Mouse (Mus musculus) heart, postnatal 36 days (tissue): Measurements from ENCODE around the gene Prss2. TPM values are rescaled to one million over a fixed set of nuclear protein-coding genes. Genes with fewer than 3 reads are reported as not detected.
"Not testable (repeated sequence)": the region's sequence is repeated elsewhere in the genome, so short reads cannot be mapped to it uniquely, and the experiment has no call there.

Experiments
- DNase-seq, 2 experiments: peaks; one replicate each; pipeline ENCODE4 v3.0.0; 2021 to 2022
- intact Hi-C: fragments of 180-260 bp; cut with DNase I; formaldehyde crosslinking; loops from one replicate; pipeline ENCODE4 v1.15.1; 2025
- total RNA-seq, 2 experiments: library from RNA; stranded (reverse); gene quantifications; 2 replicates each; pipeline ENCODE4 v1.2.3; 2021

Gene Prss2
- total RNA-seq, 2 experiments from 2014 or later: not detected

DNA sequence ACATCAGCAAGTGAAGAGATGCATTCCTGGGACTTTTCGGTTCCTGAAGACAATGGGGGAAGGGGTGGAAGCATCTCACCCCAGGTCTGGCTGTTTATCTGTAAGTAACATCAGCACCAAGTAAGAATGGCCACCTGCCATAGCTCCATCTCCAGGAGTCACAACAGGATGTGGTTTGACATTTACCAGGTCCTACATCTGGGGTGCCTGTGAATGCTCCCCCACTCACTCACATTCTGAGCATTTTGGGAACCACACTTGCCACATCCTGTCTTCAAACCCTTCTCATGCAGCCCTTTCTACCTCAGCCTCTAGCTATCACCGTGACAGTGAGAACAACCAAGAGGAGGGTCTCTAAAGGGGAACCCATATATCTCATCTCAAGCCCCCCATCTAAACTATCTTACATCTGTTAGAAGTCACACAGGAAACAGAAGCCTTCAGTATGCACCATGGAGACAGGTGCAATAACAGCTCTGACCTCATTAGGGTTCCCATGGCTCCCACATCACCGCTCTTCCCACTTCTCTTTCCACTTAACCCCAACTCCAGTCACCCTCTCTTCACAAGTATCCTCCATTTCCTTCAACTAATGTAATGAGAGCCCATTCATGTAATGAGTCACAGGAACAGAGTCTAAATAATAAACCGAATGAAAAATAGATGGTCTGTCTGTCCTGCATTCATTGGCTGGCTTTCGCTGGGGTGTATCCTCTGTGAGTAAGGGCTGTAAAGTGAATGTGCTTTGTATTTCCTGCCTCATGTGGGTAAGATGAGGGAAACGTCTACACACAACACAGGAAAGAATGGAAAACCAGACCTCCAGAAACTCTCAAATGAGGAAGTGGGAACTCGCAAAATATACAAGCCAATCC is 32.9 kb downstream of the Prss2 start:
- no peak for DNase-seq
- intact Hi-C loops: no loop called here

DNA sequence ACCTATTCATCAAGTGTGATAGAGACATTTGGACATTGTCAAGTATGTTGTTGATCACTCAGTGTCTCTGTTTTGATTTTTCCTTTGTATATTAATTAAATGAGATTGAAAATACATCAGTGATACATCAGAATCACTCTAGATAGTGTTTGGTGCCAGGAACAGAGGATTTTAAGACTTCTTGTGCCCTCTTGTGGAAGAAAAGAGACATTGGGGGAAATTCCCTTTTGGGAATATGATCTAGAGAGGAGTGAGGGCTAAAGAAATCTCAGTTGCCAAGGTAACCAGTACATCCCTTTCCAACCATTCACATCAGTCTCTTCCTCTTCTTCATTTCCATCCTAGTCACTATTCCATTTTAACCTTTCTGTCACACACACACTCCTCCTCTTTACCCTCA is 34.8 kb downstream of the Prss2 start:
- no peak for DNase-seq
- intact Hi-C loops: no loop called here

DNA sequence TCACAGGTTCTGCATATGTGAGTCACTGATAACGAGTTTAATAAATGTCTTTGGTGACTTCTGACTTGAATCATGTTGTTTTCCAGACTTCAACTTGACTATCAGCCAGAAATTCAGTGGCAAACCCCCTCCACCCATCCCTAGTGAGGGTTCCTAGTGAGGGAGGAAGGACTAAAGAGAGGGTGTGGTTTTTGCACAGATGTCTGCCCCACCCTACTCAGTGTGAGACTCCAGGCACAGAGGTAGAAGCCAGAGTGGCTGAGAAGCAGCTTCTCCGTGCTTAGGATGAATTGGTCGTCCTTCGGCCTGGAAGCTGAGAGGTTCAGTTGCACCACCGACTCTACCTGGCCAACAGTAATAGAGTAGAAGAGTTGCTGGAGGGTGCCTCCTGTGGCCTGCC is 35.9 kb downstream of the Prss2 start:
- intact Hi-C loops: no loop called here
- DNase-seq: no peak

- DNase-seq: no peak
- intact Hi-C loops: no loop called here
Observed at GRCm38 (mm10) chr6:41558271-41558670, 36.7 kb downstream of the Prss2 start.

GRCm38 (mm10) chr6:41559331-41559730 is 37.7 kb downstream of the Prss2 start:
- intact Hi-C loops: no loop called here
- no peak for DNase-seq

DNA sequence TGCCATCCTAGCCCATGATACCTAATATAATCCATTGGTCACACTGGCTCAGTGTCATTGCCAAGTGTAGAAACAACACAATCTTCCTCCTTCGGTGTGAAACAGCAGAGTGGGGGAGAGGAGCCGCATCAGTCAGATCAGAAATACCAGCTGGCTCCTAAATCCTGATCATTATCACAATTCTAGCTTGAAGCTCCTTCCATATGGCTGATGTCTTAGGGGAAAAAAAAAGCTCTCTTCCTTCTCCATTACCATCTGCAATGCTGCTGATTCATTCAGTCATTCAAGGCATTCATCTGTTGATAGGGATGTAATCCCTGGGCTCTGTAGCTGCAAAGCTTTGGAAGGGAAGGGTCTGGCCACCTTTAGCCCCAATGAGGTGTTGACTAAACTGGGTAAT is 38.7 kb downstream of the Prss2 start:
- no peak for DNase-seq
- intact Hi-C loops: no loop called here

- intact Hi-C loops: no loop called here
- no peak for DNase-seq
Observed at GRCm38 (mm10) chr6:41562598-41562997, 41.0 kb downstream of the Prss2 start.

GRCm38 (mm10) chr6:41563104-41563951 is 41.7 kb downstream of the Prss2 start:
- intact Hi-C loops, DNase-seq: not testable (repeated sequence)

DNA sequence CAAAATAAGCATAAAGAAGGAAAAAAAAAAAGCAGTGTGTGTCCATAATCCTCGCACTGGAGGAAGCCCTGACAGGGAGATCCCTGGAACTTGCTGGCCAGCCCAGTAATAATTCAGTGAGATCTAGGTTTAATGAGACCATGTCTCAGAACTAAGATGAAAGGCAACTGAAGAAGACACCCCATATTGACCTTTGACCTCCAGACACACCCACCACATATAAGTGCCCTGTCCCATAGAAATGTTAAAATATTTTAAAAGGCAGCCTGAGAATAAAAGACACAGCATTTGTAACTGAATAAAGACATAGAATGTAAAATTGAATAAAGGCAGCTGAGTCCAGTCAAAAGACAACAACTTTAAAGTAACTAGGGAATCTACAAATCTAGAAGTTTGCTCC is 43.7 kb downstream of the Prss2 start:
- no peak for DNase-seq
- intact Hi-C loops: no loop called here

DNA sequence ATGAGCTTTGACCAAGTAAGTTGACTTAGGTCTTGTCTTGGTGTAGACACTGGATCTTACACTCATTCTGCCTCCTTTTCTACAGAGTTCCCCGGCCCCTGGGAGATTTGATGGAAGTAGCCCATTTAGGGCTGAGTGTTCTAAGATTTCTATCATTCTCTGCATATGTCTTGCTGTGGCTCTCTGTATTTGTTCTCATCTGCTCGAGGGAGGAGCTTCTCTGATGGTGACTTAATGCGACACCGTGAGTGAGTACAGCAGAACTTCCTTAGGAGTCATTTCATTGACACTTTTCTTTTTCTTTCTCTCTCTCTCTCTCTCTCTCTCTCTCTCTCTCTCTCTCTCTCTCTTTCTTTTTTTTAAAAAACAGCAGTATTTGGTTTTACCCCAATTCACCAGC is 45.4 kb downstream of the Prss2 start:
- no peak for DNase-seq
- intact Hi-C loops: no loop called here

DNA sequence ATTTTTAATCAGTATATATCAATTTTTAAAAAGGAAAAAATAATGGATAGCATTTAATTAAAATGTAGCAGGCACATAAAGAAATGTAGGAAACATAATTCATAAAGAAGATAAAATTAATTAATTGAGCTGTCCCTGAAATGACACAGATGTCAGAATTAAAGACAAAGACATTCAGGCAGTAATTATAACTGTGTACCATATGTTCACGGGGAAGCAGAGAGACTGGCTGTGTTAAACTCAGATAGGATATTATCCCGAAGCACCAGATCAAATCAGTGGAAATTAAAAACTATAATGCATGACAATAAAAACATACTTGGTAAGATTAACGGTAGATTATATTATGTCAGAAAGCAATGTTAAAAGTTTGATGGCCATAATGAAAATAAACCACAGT is 47.5 kb downstream of the Prss2 start:
- no peak for DNase-seq
- intact Hi-C loops: no loop called here

Other genes with a start within 250 kb of the Prss2 start
- not detected for gene Try4, start 219.5 kb upstream of the Prss2 start, total RNA-seq
- gene Try5, start 204.9 kb upstream of the Prss2 start, total RNA-seq: not detected
- not detected for gene Try10, start 167.7 kb upstream of the Prss2 start, total RNA-seq
- gene Prss3, start 144.1 kb upstream of the Prss2 start, total RNA-seq: not detected
- not detected for gene Gm5771, start 129.4 kb upstream of the Prss2 start, total RNA-seq
- gene Gm10334, start 75.6 kb upstream of the Prss2 start, total RNA-seq: not detected
- gene Prss1, start 62.9 kb upstream of the Prss2 start, total RNA-seq: not detected
- 1 to 10 TPM; 1.3 to 2.1 TPM for gene Ephb6, start 83.7 kb downstream of the Prss2 start, total RNA-seq
- gene Trpv6, start 114.6 kb downstream of the Prss2 start, total RNA-seq: not detected
- not detected for gene Trpv5, start 159.0 kb downstream of the Prss2 start, total RNA-seq
- not detected for gene Llcfc1, start 162.6 kb downstream of the Prss2 start, total RNA-seq
- under 1 TPM; 0.11 to 0.50 TPM for gene Kel, start 182.6 kb downstream of the Prss2 start, total RNA-seq